Comparison of ENCODE assay signal across 7 mouse cellular contexts in the genomic region with DNA sequence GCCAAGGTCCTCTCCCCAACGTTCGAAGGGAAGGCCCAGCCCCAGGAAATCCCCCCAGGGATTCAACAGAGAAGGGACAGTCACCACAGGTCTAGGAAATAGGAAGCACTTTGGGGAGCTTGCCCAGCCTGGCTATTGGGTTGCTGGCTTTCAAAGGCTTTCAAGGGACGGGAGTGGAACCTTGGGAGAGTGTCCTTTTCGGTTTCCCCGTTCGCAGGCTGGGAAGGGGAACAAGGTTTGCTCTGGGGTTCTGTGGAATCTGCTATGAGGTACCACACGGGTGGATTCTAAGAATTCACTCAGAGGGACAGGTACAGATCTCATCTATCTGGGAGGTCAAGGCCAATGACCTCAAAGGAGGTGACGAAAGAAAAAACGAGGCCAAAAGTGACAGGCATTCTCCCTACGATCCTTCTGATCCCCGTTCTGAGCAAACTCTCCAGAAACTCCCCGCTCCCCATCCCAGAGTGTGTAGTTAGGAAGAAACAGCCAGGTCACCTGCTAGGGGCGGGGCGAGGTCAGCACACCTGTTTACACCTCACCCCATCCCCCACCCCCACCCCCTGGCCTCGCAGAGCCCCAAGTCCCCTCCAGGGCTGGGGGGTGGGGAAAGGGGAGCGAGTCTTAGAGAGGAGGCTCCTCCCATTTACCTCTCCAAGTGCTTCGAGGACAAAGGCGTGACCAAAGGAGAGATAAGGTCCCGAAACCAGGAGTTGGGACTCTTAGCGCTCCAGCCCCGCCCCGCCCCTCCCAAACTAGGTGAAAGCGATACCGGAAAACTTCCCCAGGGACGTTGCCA. TPM values are rescaled to one million over a fixed set of nuclear protein-coding genes. Genes with fewer than 3 reads are reported as not detected.
DNase-seq lines count a peak whose midpoint lies in the region; ATAC-seq and TF ChIP-seq lines count a peak whose summit lies in the region.

No protein-coding gene starts in this region.

- TF ChIP-seq EP300 in liver, embryonic 14.5 days (IDR thresholded peaks at IDR 0.05; ENCODE audit: low read depth) = no peak

- H3K4me2 ChIP-seq in intestine, embryonic 14.5 days (ENCODE audit: low read length) = peak overlapping the region; percentile 69
- H3K4me2 ChIP-seq in liver, embryonic 14.5 days (ENCODE audit: low read depth) = peak overlapping the region; percentile 90

- WGBS in intestine, embryonic 14.5 days = 6% methylated on average over 25 of the region's 25 CpGs
- 8% methylated on average over 25 of the region's 25 CpGs for WGBS in liver, embryonic 14.5 days (ENCODE audit: insufficient replicate concordance)

- DNase-seq in R1 (ENCODE audit: low read depth, low spot score) = peak; percentile 97
- peak; percentile 54 for DNase-seq in embryo, embryonic 10.5 days (ENCODE audit: low spot score)
- DNase-seq in intestine, embryonic 14.5 days (ENCODE audit: low spot score) = no peak
- DNase-seq in liver, embryonic 14.5 days (ENCODE audit: low read depth in 3 of 3, low spot score in 3 of 3) = peak; percentile 41 to 65 (median 41)
- DNase-seq in retina, embryonic 14.5 days (ENCODE audit: low spot score) = peak; percentile 18
- DNase-seq in frontal cortex, postnatal 36 days (ENCODE audit: low spot score in 2 of 2) = no peak
- DNase-seq in right cerebral cortex, postnatal 10 days (ENCODE audit: low spot score in 2 of 2) = no peak

- no peaks in the 10 kb centered on the region for H3K9me3 ChIP-seq in intestine, embryonic 14.5 days (ENCODE audit: control insufficient read depth, low read length)
- no peaks in the 10 kb centered on the region for H3K9me3 ChIP-seq in liver, embryonic 14.5 days (ENCODE audit: control insufficient read depth, low read length)

- no peak for TF ChIP-seq CTCF in liver, embryonic 14.5 days (IDR thresholded peaks at IDR 0.05; ENCODE audit: low read depth)

- peak overlapping the region; percentile 81 for H3K4me3 ChIP-seq in intestine, embryonic 14.5 days (ENCODE audit: low read depth, low read length)
- peak overlapping the region; percentile 62 to 68 for H3K4me3 ChIP-seq in liver, embryonic 14.5 days (ENCODE audit: insufficient read depth in 1 of 2, low read depth in 2 of 2, low read length in 2 of 2)

- ATAC-seq in intestine, embryonic 14.5 days (replicated peaks; ENCODE audit: low FRiP score, low TSS enrichment, low read depth) = peak; percentile 8; the same call in 1 of the 2 replicates
- no peak for ATAC-seq in liver, embryonic 14.5 days (ENCODE audit: insufficient read depth)

- peak overlapping the region; percentile 76 for H3K9ac ChIP-seq in intestine, embryonic 14.5 days (ENCODE audit: low read length)
- H3K9ac ChIP-seq in liver, embryonic 14.5 days (replicated peaks) = no peak overlapping the region

- peaks cover 20% of the 10 kb centered on the region for H3K36me3 ChIP-seq in intestine, embryonic 14.5 days (ENCODE audit: control insufficient read depth, insufficient read depth, low read length)
- H3K36me3 ChIP-seq in liver, embryonic 14.5 days (replicated peaks; ENCODE audit: control insufficient read depth, insufficient read depth, low read depth) = no peaks in the 10 kb centered on the region

- H3K27ac ChIP-seq in intestine, embryonic 14.5 days (ENCODE audit: low read depth) = peak overlapping the region; percentile 90
- H3K27ac ChIP-seq in liver, embryonic 14.5 days = no peak overlapping the region

- H3K27me3 ChIP-seq in intestine, embryonic 14.5 days (replicated peaks; ENCODE audit: control insufficient read depth, insufficient read depth, low read length) = no peaks in the 10 kb centered on the region
- H3K27me3 ChIP-seq in liver, embryonic 14.5 days (ENCODE audit: control insufficient read depth, insufficient read depth, low read length) = no peaks in the 10 kb centered on the region

- H3K4me1 ChIP-seq in intestine, embryonic 14.5 days (replicated peaks; ENCODE audit: control insufficient read depth, insufficient read depth, low read length) = peaks cover 41% of the 10 kb centered on the region
- peaks cover 24 to 31% of the 10 kb centered on the region in 2 experiments for H3K4me1 ChIP-seq in liver, embryonic 14.5 days (replicated peaks; ENCODE audit: control insufficient read depth in 2 of 2, insufficient read depth in 2 of 2, low read length in 1 of 2)

RNA-seq across cellular contexts. Expression of gene Nectin2, which starts 2.7 kb away (rescaled TPM):
- polyA plus RNA-seq in intestine, embryonic 14.5 days (2014; fragmentation: Nextera tagmentation; extraction: Ambion mirVana) = 136 TPM in 2 replicates
- 7.8 and 8.9 TPM in 2 replicates for polyA plus RNA-seq in liver, embryonic 14.5 days (2012; rRNA removed)
- polyA plus RNA-seq in liver, embryonic 14.5 days (2014; fragmentation: Nextera tagmentation; extraction: Ambion mirVana) = 10.2 and 10.3 TPM in 2 replicates

RNA-seq across cellular contexts. Expression of gene Bcam, which starts 23.2 kb away (rescaled TPM):
- 89.6 and 93.4 TPM in 2 replicates for polyA plus RNA-seq in intestine, embryonic 14.5 days (2014; fragmentation: Nextera tagmentation; extraction: Ambion mirVana)
- 6.3 and 7.6 TPM in 2 replicates for polyA plus RNA-seq in liver, embryonic 14.5 days (2012; rRNA removed)
- 4.9 and 6.6 TPM in 2 replicates for polyA plus RNA-seq in liver, embryonic 14.5 days (2014; fragmentation: Nextera tagmentation; extraction: Ambion mirVana)

RNA-seq across cellular contexts. Expression of gene Tomm40, which starts 32.4 kb away (rescaled TPM):
- polyA plus RNA-seq in intestine, embryonic 14.5 days (2014; fragmentation: Nextera tagmentation; extraction: Ambion mirVana) = 143 and 174 TPM in 2 replicates
- 53.7 and 57.3 TPM in 2 replicates for polyA plus RNA-seq in liver, embryonic 14.5 days (2012; rRNA removed)
- polyA plus RNA-seq in liver, embryonic 14.5 days (2014; fragmentation: Nextera tagmentation; extraction: Ambion mirVana) = 58.2 and 75.8 TPM in 2 replicates

RNA-seq across cellular contexts. Expression of gene Apoe, which starts 48.6 kb away (rescaled TPM):
- polyA plus RNA-seq in intestine, embryonic 14.5 days (2014; fragmentation: Nextera tagmentation; extraction: Ambion mirVana) = 227 and 233 TPM in 2 replicates
- 1,802 and 2,400 TPM in 2 replicates for polyA plus RNA-seq in liver, embryonic 14.5 days (2012; rRNA removed)
- polyA plus RNA-seq in liver, embryonic 14.5 days (2014; fragmentation: Nextera tagmentation; extraction: Ambion mirVana) = 1,630 and 1,854 TPM in 2 replicates

RNA-seq across cellular contexts. Expression of gene Cblc, which starts 49.0 kb away (rescaled TPM):
- 13.5 and 14.0 TPM in 2 replicates for polyA plus RNA-seq in intestine, embryonic 14.5 days (2014; fragmentation: Nextera tagmentation; extraction: Ambion mirVana)
- polyA plus RNA-seq in liver, embryonic 14.5 days (2012; rRNA removed) = 0.95 and 1.2 TPM in 2 replicates
- 1.1 and 1.3 TPM in 2 replicates for polyA plus RNA-seq in liver, embryonic 14.5 days (2014; fragmentation: Nextera tagmentation; extraction: Ambion mirVana)

Comparison
In these comparisons a context has a peak if more than half of its experiments do, and no peak if none do; other contexts are left out.
1. DNase-seq: peak in R1 (single experiment), embryo, embryonic 10.5 days (single experiment), liver, embryonic 14.5 days (3 of 3) and retina, embryonic 14.5 days (single experiment); none in intestine, embryonic 14.5 days (single experiment), frontal cortex, postnatal 36 days (0 of 2) and right cerebral cortex, postnatal 10 days (0 of 2).
2. RNA of gene Nectin2, which starts 2.7 kb away (polyA plus RNA-seq): 136 TPM in intestine, embryonic 14.5 days; 7.8 to 10.3 TPM in liver, embryonic 14.5 days; every median in the first group is over 10 times any median in the second.
3. RNA of gene Bcam, which starts 23.2 kb away (polyA plus RNA-seq): 89.6 to 93.4 TPM in intestine, embryonic 14.5 days; 4.9 to 7.6 TPM in liver, embryonic 14.5 days; every median in the first group is over 10 times any median in the second.